Comparison of ENCODE assay signal across 24 mouse cellular contexts in genomic region chr8:76474464-76475208, GRCm38 (mm10).
DNase-seq lines count a peak whose midpoint lies in the region; ATAC-seq and TF ChIP-seq lines count a peak whose summit lies in the region.
"Had no signal": no experiment of that assay in that cellular context is flagged by ENCODE, and none has a peak within 500 bp of the region (broad histone marks: within the 10 kb centered on the region; RNA-seq: fewer than 3 reads in every experiment).

No protein-coding gene starts in this region.

- no peak for TF ChIP-seq POLR2A in kidney, adult 2 months (IDR thresholded peaks at IDR 0.05; ENCODE audit: low read depth, low read length)

- no peak overlapping the region for H3K4me3 ChIP-seq in kidney, adult 2 months (ENCODE audit: insufficient read depth, low read depth, low read length)
- no peak overlapping the region for H3K4me3 ChIP-seq in intestine, embryonic 16.5 days (ENCODE audit: low read length)
- no peak overlapping the region for H3K4me3 ChIP-seq in stomach, postnatal 0 days (ENCODE audit: low read depth, low read length)
- H3K4me3 ChIP-seq: forebrain, embryonic 10.5 days; forebrain, embryonic 13.5 days; heart, embryonic 12.5 days; heart, embryonic 15.5 days had no signal

- no peaks in the 10 kb centered on the region for H3K36me3 ChIP-seq in kidney, adult 2 months (ENCODE audit: control insufficient read depth, insufficient read depth, low read length)
- no peaks in the 10 kb centered on the region for H3K36me3 ChIP-seq in intestine, embryonic 16.5 days (ENCODE audit: control insufficient read depth, insufficient read depth, low read length)
- no peaks in the 10 kb centered on the region for H3K36me3 ChIP-seq in stomach, postnatal 0 days (ENCODE audit: control insufficient read depth, insufficient read depth, low read length)
- H3K36me3 ChIP-seq: forebrain, embryonic 10.5 days; heart, embryonic 12.5 days; heart, embryonic 15.5 days had no signal

- H3K27me3 ChIP-seq in kidney, adult 2 months (replicated peaks; ENCODE audit: control insufficient read depth, insufficient read depth, low read length): no peaks in the 10 kb centered on the region
- no peaks in the 10 kb centered on the region for H3K27me3 ChIP-seq in intestine, embryonic 16.5 days (replicated peaks; ENCODE audit: control insufficient read depth, insufficient read depth, low read length)
- no peaks in the 10 kb centered on the region for H3K27me3 ChIP-seq in stomach, postnatal 0 days (ENCODE audit: control insufficient read depth, insufficient read depth, low read length)
- H3K27me3 ChIP-seq: forebrain, embryonic 13.5 days; heart, embryonic 12.5 days; heart, embryonic 15.5 days had no signal

- no peaks in the 10 kb centered on the region for H3K4me1 ChIP-seq in kidney, adult 2 months (ENCODE audit: control insufficient read depth, insufficient read depth, low read length)
- H3K4me1 ChIP-seq in intestine, embryonic 16.5 days (ENCODE audit: control insufficient read depth, insufficient read depth, low read length): no peaks in the 10 kb centered on the region
- H3K4me1 ChIP-seq in stomach, postnatal 0 days (replicated peaks; ENCODE audit: control insufficient read depth, insufficient read depth): no peaks in the 10 kb centered on the region
- H3K4me1 ChIP-seq: forebrain, embryonic 10.5 days; forebrain, embryonic 13.5 days; heart, embryonic 12.5 days; heart, embryonic 15.5 days had no signal

- H3K9me3 ChIP-seq in intestine, embryonic 16.5 days (ENCODE audit: control insufficient read depth, low read length): no peaks in the 10 kb centered on the region
- H3K9me3 ChIP-seq in stomach, postnatal 0 days (ENCODE audit: control insufficient read depth, low read length): no peaks in the 10 kb centered on the region
- H3K9me3 ChIP-seq: forebrain, embryonic 10.5 days; forebrain, embryonic 13.5 days; heart, embryonic 12.5 days; heart, embryonic 15.5 days had no signal

- ATAC-seq in intestine, embryonic 16.5 days: peak; percentile 83
- ATAC-seq in stomach, postnatal 0 days (ENCODE audit: low FRiP score, low TSS enrichment): peak; percentile 94
- ATAC-seq: activated CD4-positive, CD25-positive, alpha-beta regulatory T cell, adult 4 months; CD4-positive, CD25-positive, alpha-beta regulatory T cell, adult 4 months; forebrain, embryonic 13.5 days; forebrain, embryonic 16.5 days had no signal

- TF ChIP-seq CTCF in kidney, adult 2 months (conservative IDR thresholded peaks at IDR 0.05; ENCODE audit: insufficient read depth, insufficient read length, low read depth, low read length): no peak
- no peak for TF ChIP-seq CTCF in stomach, postnatal 0 days (IDR thresholded peaks at IDR 0.05; ENCODE audit: low read depth)

- TF ChIP-seq EP300 in stomach, postnatal 0 days (optimal IDR thresholded peaks at IDR 0.05): no peak

- peak; percentile 14 for DNase-seq in kidney, adult 2 months
- DNase-seq in kidney, postnatal 4 days: no peak
- DNase-seq in large intestine, adult 2 months (ENCODE audit: low read depth, low spot score): peak; percentile 91
- peak; percentile 17 for DNase-seq in stomach, postnatal 0 days (ENCODE audit: low spot score)
- no peak for DNase-seq in embryo, embryonic 11 days
- DNase-seq in urinary bladder, adult 2 months (ENCODE audit: low spot score): no peak
- DNase-seq: adrenal gland, adult 8-10 months; adrenal gland, postnatal 25 days; cerebellum, adult 11-12 months; cerebellum, adult 8-10 months; cerebellum, postnatal 10 days; cerebellum, postnatal 36 days; gastrocnemius, postnatal 10 days; heart, adult 11 months; heart, postnatal 4 days had no signal

- no peak overlapping the region for H3K27ac ChIP-seq in kidney, adult 2 months (ENCODE audit: insufficient read depth, low read depth, low read length)
- no peak overlapping the region for H3K27ac ChIP-seq in intestine, embryonic 16.5 days (ENCODE audit: low read length)
- H3K27ac ChIP-seq in stomach, postnatal 0 days (replicated peaks): no peak overlapping the region
- H3K27ac ChIP-seq: forebrain, embryonic 10.5 days; forebrain, embryonic 13.5 days; heart, embryonic 15.5 days; hindbrain, embryonic 14.5 days had no signal

- 77% methylated on average over 5 of the region's 5 CpGs for WGBS in kidney, adult 2 months
- 63% methylated on average over 5 of the region's 5 CpGs for whole genome bisulfite sequencing in intestine, embryonic 16.5 days
- WGBS in large intestine, adult 2 months: 28% methylated on average over 5 of the region's 5 CpGs
- 58% methylated on average over 5 of the region's 5 CpGs for WGBS in stomach, postnatal 0 days

- no peak overlapping the region for H3K9ac ChIP-seq in intestine, embryonic 16.5 days (ENCODE audit: low read depth, low read length)
- no peak overlapping the region for H3K9ac ChIP-seq in stomach, postnatal 0 days (ENCODE audit: low read length)
- H3K9ac ChIP-seq: forebrain, embryonic 13.5 days; heart, embryonic 12.5 days; heart, embryonic 15.5 days; hindbrain, embryonic 14.5 days had no signal

- H3K4me2 ChIP-seq in intestine, embryonic 16.5 days (ENCODE audit: low read depth, low read length): no peak overlapping the region
- no peak overlapping the region for H3K4me2 ChIP-seq in stomach, postnatal 0 days (replicated peaks; ENCODE audit: low read depth)
- H3K4me2 ChIP-seq: forebrain, embryonic 13.5 days; heart, embryonic 12.5 days; heart, embryonic 15.5 days; hindbrain, embryonic 14.5 days had no signal

Comparison
In these comparisons a context has a peak if more than half of its experiments do, and no peak if none do; other contexts are left out.
1. DNase-seq: peak in kidney, adult 2 months (single experiment), large intestine, adult 2 months (single experiment) and stomach, postnatal 0 days (single experiment); none in kidney, postnatal 4 days (0 of 2), embryo, embryonic 11 days (single experiment) and urinary bladder, adult 2 months (single experiment).